ENCODE assay signal across 8 mouse cellular contexts in the genomic region with DNA sequence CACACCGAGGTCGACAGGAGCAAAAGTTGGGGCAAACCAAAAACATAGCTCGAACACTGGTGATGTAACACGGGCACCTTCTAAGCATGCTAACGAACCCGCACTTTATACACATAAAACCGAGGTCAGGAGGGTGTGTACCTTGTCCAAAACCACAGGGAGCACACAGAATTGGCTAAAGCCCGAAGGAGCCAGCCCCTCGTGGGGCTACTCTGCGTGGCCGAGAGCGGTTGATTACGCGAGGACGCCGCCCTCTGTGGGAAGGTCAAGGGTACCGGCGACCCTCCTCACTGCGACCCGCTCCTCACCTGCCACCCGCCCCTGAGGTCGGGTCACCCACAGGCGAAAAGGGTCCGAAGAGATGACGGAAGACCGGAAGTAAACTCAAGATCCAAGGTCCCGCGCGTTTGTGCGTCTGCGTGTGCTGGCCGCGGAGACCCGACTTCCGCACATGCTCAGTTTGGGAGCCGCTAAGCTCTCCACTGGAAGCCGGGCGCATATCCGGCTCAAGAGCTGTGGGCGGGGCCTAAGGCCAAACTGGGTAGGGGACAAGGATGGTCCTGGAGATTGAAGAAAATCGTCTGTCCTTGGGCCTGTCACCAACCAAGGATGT. TPM values are rescaled to one million over a fixed set of nuclear protein-coding genes. Genes with fewer than 3 reads are reported as not detected.
DNase-seq lines count a peak whose midpoint lies in the region; ATAC-seq lines count a peak whose summit lies in the region.

Gene Trappc12, minus strand, starts transcription at position 452 of the 613 bp plus-strand sequence.

- intact Hi-C loops in gastrocnemius, postnatal 14 days (cut with DNase I; ENCODE audit: low total_unique reads): no loop called here
- intact Hi-C loops in left cerebral cortex, postnatal 10 days (cut with DNase I): no loop called here

- DNase-seq in adrenal gland, adult (ENCODE audit: inconsistent age in 2 of 2, low spot score in 1 of 2): peak; percentile 92 to 94
- peak; percentile 97 for DNase-seq in embryo, embryonic 10.5 days (ENCODE audit: low spot score)
- peak; percentile 90 for DNase-seq in gastrocnemius, postnatal 14 days
- DNase-seq in left cerebral cortex, postnatal 10 days (ENCODE audit: extremely low spot score in 1 of 2, low spot score in 2 of 2): peak; percentile 84 to 95
- peak; percentile 84 for DNase-seq in right cerebral cortex, postnatal 25 days
- DNase-seq in urinary bladder, postnatal 4 days (ENCODE audit: low spot score in 2 of 2): peak; percentile 78 to 87

- ATAC-seq in inflammation-experienced regulatory T-cells, adult 6 months: peak; percentile 78
- ATAC-seq in megakaryocyte-erythroid progenitor cell, adult 5-6 weeks (replicated peaks; ENCODE audit: low FRiP score, low TSS enrichment, poor library complexity, severe bottlenecking): peak; percentile 78

RNA-seq across cellular contexts. Expression of gene Trappc12, which starts in this region (rescaled TPM):
- 10 to 100 TPM; 13.6 to 14.8 TPM for total RNA-seq in gastrocnemius, postnatal 14 days (2021)
- 10 to 100 TPM; 31.7 to 58.8 (median 40.1) TPM for polyA plus RNA-seq in inflammation-experienced regulatory T-cells, adult 6 months (2017; shearing (Covaris generic))
- total RNA-seq in left cerebral cortex, postnatal 10 days (2021): 10 to 100 TPM; 51.2 to 52.9 TPM
- 49.1 and 67.5 TPM in 2 replicates for total RNA-seq in megakaryocyte-erythroid progenitor cell, adult 5-6 weeks (2014; fragmentation: Nextera tagmentation)
- 58.3 and 64.0 TPM in 2 replicates for total RNA-seq in megakaryocyte-erythroid progenitor cell, adult 5-6 weeks (2017)

Comparison
In these comparisons a context has a peak if more than half of its experiments do, and no peak if none do; other contexts are left out.
1. Peak in every context shown above with its lines: DNase-seq and ATAC-seq.